Mouse (Mus musculus) heart, postnatal 0 days (tissue): ENCODE measurements at regions not wholly inside any gene's neighbourhood (a gene's known extent, or its start where the extent isn't known, plus 50 kb on each side); places are given as distances from the start of the nearest gene placed in this dataset.

Experiments used
- CTCF ChIP-seq: IDR thresholded peaks from 2 replicates; pipeline ENCODE4 v1.5.1; 2016; ENCODE audit warnings: antibody characterized with exemption, control low read depth, low read depth
- EP300 ChIP-seq: IDR thresholded peaks from 2 replicates; pipeline ENCODE4 v1.6.1; 2016; ENCODE audit warnings: antibody characterized with exemption, low read depth

DNA sequence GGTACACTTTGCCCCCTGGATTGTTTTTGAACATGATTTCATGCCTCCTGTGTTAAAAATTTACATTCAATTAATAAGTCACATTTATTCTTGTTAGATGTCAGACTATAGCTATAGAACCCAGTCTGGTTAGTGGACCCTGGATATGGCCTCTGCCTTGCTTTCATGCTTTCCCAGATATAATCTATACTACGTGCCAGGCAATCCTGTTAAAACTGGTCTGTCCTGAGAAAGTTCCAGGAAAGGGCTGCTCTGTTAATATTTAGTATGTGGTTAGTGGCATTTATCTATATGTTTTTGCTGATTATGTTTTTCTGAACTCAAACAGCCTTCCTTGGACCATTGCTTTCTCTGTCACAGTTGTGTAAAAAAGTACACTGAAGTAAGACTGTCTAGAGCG, 95.8 kb upstream of the Fhl2 start:
- TF ChIP-seq CTCF (no peak), EP300 (no peak)
